Mouse (Mus musculus) thymus, adult 2 months (tissue): ENCODE results near the gene Nars2.

ENCODE experiments used
- CTCF ChIP-seq: fragments of 200-500 bp; IDR thresholded peaks from 2 replicates; pipeline ENCODE4 v1.5.1; 2012; ENCODE audit warnings: mild to moderate bottlenecking, control low read depth, low read length, moderate library complexity, borderline replicate concordance; ENCODE audit not compliant: control insufficient read depth, poor library complexity, insufficient read depth; ENCODE audit errors: extremely low read depth
- POLR2A ChIP-seq: fragments of 200-500 bp; IDR thresholded peaks from 2 replicates; pipeline ENCODE4 v1.6.1; 2012; ENCODE audit warnings: mild to moderate bottlenecking, low read length, control low read depth, moderate library complexity; ENCODE audit not compliant: control insufficient read depth, poor library complexity, insufficient read depth; ENCODE audit errors: extremely low read depth

DNA sequence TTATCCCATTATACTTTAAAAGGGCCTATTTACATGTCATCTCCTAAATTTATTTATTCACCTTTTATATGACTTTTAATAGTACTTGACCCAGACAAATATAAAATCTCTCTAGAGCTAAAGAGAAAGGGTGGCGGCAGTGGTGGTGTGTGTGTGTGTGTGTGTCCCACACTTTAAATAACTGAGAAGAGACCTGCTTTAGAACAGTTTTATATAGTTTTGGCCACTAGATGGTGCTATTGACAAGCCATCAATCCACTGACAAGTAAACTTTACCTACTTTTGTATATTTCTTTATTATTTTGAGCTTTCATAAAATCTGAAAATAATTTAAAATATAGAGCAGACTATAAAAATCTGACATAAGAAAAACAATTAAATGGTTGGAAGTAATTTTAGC, 19.1 kb downstream of the Nars2 start:
- TF ChIP-seq CTCF (no peak), POLR2A (no peak)
